8 mouse cellular contexts compared by ENCODE assay signal in the genomic region with DNA sequence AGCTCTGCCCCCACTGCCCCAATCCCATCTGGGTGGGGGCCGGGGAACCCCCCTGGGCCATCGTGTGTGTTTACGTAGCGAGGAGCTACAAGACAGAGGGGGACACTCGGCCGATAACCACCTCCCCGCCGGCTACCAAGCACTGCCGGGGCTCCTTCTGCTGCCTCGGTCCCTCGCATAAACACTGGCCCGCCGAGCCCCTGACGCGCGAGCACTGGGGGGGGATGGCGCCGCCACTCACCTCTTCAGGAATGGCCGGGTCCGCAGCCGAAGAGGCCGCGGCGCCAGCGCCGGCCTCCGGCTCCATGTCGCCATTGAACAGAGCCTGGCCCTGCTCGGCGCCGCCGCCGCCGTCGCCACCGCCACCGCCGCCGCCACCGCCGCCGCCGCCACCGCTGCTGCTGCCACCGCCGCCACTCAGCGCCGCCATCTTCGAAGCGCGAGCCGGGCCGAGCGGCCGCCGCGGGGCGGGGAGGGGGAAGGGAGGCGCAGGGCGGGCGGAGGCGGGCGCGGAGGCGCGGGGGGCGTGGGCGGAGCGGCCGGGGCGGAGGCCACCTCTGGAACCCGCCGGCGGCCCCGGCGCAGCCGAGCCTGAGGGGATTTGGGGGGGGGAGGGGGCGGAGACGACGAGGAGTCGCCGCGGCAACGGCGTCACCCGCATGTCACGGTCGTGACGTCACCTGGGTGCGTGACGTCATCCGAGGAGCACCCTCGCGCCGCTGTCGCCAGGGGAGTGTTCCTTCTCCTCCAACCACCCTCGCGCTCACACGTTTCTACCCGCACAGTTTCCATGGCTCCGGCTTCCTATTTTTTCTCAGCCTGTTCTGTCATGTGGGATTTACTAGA. TPM values are rescaled to one million over a fixed set of nuclear protein-coding genes. Genes with fewer than 3 reads are reported as not detected.
DNase-seq lines count a peak whose midpoint lies in the region; ATAC-seq and TF ChIP-seq lines count a peak whose summit lies in the region.

Gene Braf (minus strand): TSS at position 598 of the 846 bp plus-strand sequence.

- TF ChIP-seq EP300 in CH12.LX (IDR thresholded peaks at IDR 0.05; ENCODE audit: low read length) = no peak
- no peak for TF ChIP-seq EP300 in heart, postnatal 0 days (IDR thresholded peaks at IDR 0.05; ENCODE audit: low read depth)

- TF ChIP-seq POLR2A in CH12.LX (IDR thresholded peaks at IDR 0.05; ENCODE audit: low read depth, low read length) = no peak
- TF ChIP-seq POLR2A in testis, adult 2 months (IDR thresholded peaks at IDR 0.05; ENCODE audit: control insufficient read depth, low read depth, low read length) = peak; percentile 66; the same call in 1 of the 2 replicates

- TF ChIP-seq RAD21 in CH12.LX (IDR thresholded peaks at IDR 0.05; ENCODE audit: low read depth, low read length) = no peak

- H3K4me1 ChIP-seq in CH12.LX (ENCODE audit: control insufficient read depth in 1 of 2, insufficient read depth in 2 of 2) = peaks cover 8 to 45% of the 10 kb centered on the region in 2 experiments; a peak in 3 of 4 replicates
- H3K4me1 ChIP-seq in forebrain, embryonic 12.5 days = peaks cover 31% of the 10 kb centered on the region
- H3K4me1 ChIP-seq in heart, postnatal 0 days (ENCODE audit: control insufficient read depth, insufficient read depth) = peaks cover 27% of the 10 kb centered on the region
- H3K4me1 ChIP-seq in liver, embryonic 16.5 days (ENCODE audit: control insufficient read depth, low read depth, low read length) = peaks cover 8% of the 10 kb centered on the region
- peaks cover 35% of the 10 kb centered on the region for H3K4me1 ChIP-seq in neural tube, embryonic 13.5 days (replicated peaks)
- peaks cover 3% of the 10 kb centered on the region; the same call in 1 of the 2 replicates for H3K4me1 ChIP-seq in testis, adult 2 months (ENCODE audit: control insufficient read depth, insufficient read depth, low read length)

- in situ Hi-C loops in CH12.LX (cut with MboI; ENCODE audit: low pct_ligation_motif_present, low pct_unique_long_range_greater_than_20kb, low sequenced_read_pairs) = no loop called here

- H3K36me3 ChIP-seq in CH12.LX (replicated peaks in 1 of 2; ENCODE audit: control insufficient read depth in 1 of 2, insufficient read depth in 1 of 2, low read length in 1 of 2) = no peaks in the 10 kb centered on the region
- no peaks in the 10 kb centered on the region for H3K36me3 ChIP-seq in forebrain, embryonic 12.5 days (replicated peaks)
- no peaks in the 10 kb centered on the region for H3K36me3 ChIP-seq in heart, postnatal 0 days (replicated peaks; ENCODE audit: control insufficient read depth, insufficient read depth, low read length)
- no peaks in the 10 kb centered on the region for H3K36me3 ChIP-seq in liver, embryonic 16.5 days (ENCODE audit: control insufficient read depth, insufficient read depth)
- no peaks in the 10 kb centered on the region for H3K36me3 ChIP-seq in neural tube, embryonic 13.5 days
- H3K36me3 ChIP-seq in testis, adult 2 months (ENCODE audit: control insufficient read depth, insufficient read depth, low read length) = no peaks in the 10 kb centered on the region

- peak within 1 kb of the TSS; percentile 30; the same call in 1 of the 2 replicates for H3K27ac ChIP-seq in CH12.LX (ENCODE audit: insufficient read depth, low read depth)
- H3K27ac ChIP-seq in forebrain, embryonic 12.5 days = peak within 1 kb of the TSS; percentile 95
- H3K27ac ChIP-seq in heart, postnatal 0 days (ENCODE audit: low read depth) = peak within 1 kb of the TSS; percentile 95
- H3K27ac ChIP-seq in liver, embryonic 16.5 days (ENCODE audit: low read length) = peak within 1 kb of the TSS; percentile 89
- H3K27ac ChIP-seq in neural tube, embryonic 13.5 days (replicated peaks) = peak within 1 kb of the TSS; percentile 98
- peak within 1 kb of the TSS; percentile 81 for H3K27ac ChIP-seq in testis, adult 2 months (ENCODE audit: control insufficient read depth, insufficient read depth, low read depth, low read length)

- peaks cover 23% of the 10 kb centered on the region for H3K79me2 ChIP-seq in CH12.LX (replicated peaks; ENCODE audit: control insufficient read depth, extremely low read depth, insufficient read depth, poor library complexity, severe bottlenecking)

- ATAC-seq in forebrain, embryonic 12.5 days (ENCODE audit: low FRiP score) = peak; percentile 91
- peak; percentile 95 for ATAC-seq in heart, postnatal 0 days (ENCODE audit: insufficient read depth, low read depth)
- ATAC-seq in liver, embryonic 16.5 days (ENCODE audit: low read depth) = peak; percentile 87
- peak; percentile 92 for ATAC-seq in neural tube, embryonic 13.5 days (ENCODE audit: low read depth)

- H3K4me3 ChIP-seq in CH12.LX (replicated peaks in 1 of 3; ENCODE audit: low read depth in 2 of 3, low read length in 2 of 3, poor library complexity in 1 of 3) = peak within 1 kb of the TSS; percentile 77 to 97 (median 92)
- H3K4me3 ChIP-seq in forebrain, embryonic 12.5 days (replicated peaks) = peak within 1 kb of the TSS; percentile 91
- peak within 1 kb of the TSS; percentile 74 for H3K4me3 ChIP-seq in heart, postnatal 0 days (ENCODE audit: low read depth, low read length)
- peak within 1 kb of the TSS; percentile 76 for H3K4me3 ChIP-seq in liver, embryonic 16.5 days (ENCODE audit: low read depth, low read length)
- H3K4me3 ChIP-seq in neural tube, embryonic 13.5 days = peak within 1 kb of the TSS; percentile 96
- H3K4me3 ChIP-seq in testis, adult 2 months (ENCODE audit: control insufficient read depth, low read depth, low read length) = peak within 1 kb of the TSS; percentile 93

- dilution Hi-C loops in CH12.LX (cut with MboI; ENCODE audit: extremely low pct_ligation_motif_present, extremely low pct_unique_long_range_greater_than_20kb, low sequenced_read_pairs) = no loop called here

- no peak for TF ChIP-seq CTCF in CH12.LX (conservative IDR thresholded peaks at IDR 0.05 in 1 of 2, IDR thresholded peaks at IDR 0.05 in 1 of 2; ENCODE audit: low read depth in 2 of 2, low read length in 2 of 2)
- TF ChIP-seq CTCF in heart, postnatal 0 days (IDR thresholded peaks at IDR 0.05; ENCODE audit: low read depth) = peak; percentile 6; the same call in 1 of the 2 replicates
- TF ChIP-seq CTCF in testis, adult 2 months (IDR thresholded peaks at IDR 0.05; ENCODE audit: control insufficient read depth, insufficient read depth, insufficient replicate concordance, low read depth, low read length) = peak; percentile 12; the same call in 1 of the 2 replicates

- H3K9me3 ChIP-seq in CH12.LX (replicated peaks; ENCODE audit: low read length) = no peaks in the 10 kb centered on the region
- no peaks in the 10 kb centered on the region for H3K9me3 ChIP-seq in forebrain, embryonic 12.5 days
- H3K9me3 ChIP-seq in heart, postnatal 0 days (replicated peaks; ENCODE audit: control insufficient read depth, low read length) = no peaks in the 10 kb centered on the region
- H3K9me3 ChIP-seq in liver, embryonic 16.5 days (replicated peaks; ENCODE audit: control insufficient read depth, low read length) = no peaks in the 10 kb centered on the region
- no peaks in the 10 kb centered on the region for H3K9me3 ChIP-seq in neural tube, embryonic 13.5 days

- H3K27me3 ChIP-seq in CH12.LX (replicated peaks) = no peaks in the 10 kb centered on the region
- no peaks in the 10 kb centered on the region for H3K27me3 ChIP-seq in forebrain, embryonic 12.5 days
- no peaks in the 10 kb centered on the region for H3K27me3 ChIP-seq in heart, postnatal 0 days (ENCODE audit: control insufficient read depth, insufficient read depth, low read length)
- no peaks in the 10 kb centered on the region for H3K27me3 ChIP-seq in liver, embryonic 16.5 days (ENCODE audit: control insufficient read depth, insufficient read depth, low read depth, low read length)
- no peaks in the 10 kb centered on the region for H3K27me3 ChIP-seq in neural tube, embryonic 13.5 days
- no peaks in the 10 kb centered on the region for H3K27me3 ChIP-seq in testis, adult 2 months (ENCODE audit: control insufficient read depth, insufficient read depth, low read length)

- H3K9ac ChIP-seq in CH12.LX (ENCODE audit: insufficient read depth, low read depth) = peak within 1 kb of the TSS; percentile 61
- peak within 1 kb of the TSS; percentile 90 for H3K9ac ChIP-seq in forebrain, embryonic 12.5 days
- H3K9ac ChIP-seq in heart, postnatal 0 days (replicated peaks; ENCODE audit: low read depth, low read length) = peak within 1 kb of the TSS; percentile 88
- H3K9ac ChIP-seq in liver, embryonic 16.5 days (ENCODE audit: low read depth, low read length) = peak within 1 kb of the TSS; percentile 83
- H3K9ac ChIP-seq in neural tube, embryonic 13.5 days = peak within 1 kb of the TSS; percentile 98

- WGBS in forebrain, embryonic 12.5 days = under 1% methylated on average over 70 of the region's 101 CpGs
- under 1% methylated on average over 63 of the region's 101 CpGs for WGBS in heart, postnatal 0 days
- under 1% methylated on average over 41 of the region's 101 CpGs for WGBS in liver, embryonic 16.5 days (ENCODE audit: insufficient replicate concordance)
- under 1% methylated on average over 60 of the region's 101 CpGs for WGBS in neural tube, embryonic 13.5 days

- DNase-seq in CH12.LX (ENCODE audit: extremely low read depth) = peak; percentile 74
- DNase-seq in c-Kit-positive CD71-positive TER-119-negative erythroid progenitor cells, embryonic 14.5 days (ENCODE audit: low read depth) = peak; percentile 77
- peak; percentile 93 for DNase-seq in heart, postnatal 0 days (ENCODE audit: low spot score)
- DNase-seq in kidney, postnatal 4 days = peak; percentile 92 to 95

- peak within 1 kb of the TSS; percentile 92; the same call in 1 of the 2 replicates for H3K4me2 ChIP-seq in CH12.LX (ENCODE audit: insufficient read depth, low read depth, poor library complexity, severe bottlenecking)
- H3K4me2 ChIP-seq in forebrain, embryonic 12.5 days = peak within 1 kb of the TSS; percentile 83
- H3K4me2 ChIP-seq in heart, postnatal 0 days (ENCODE audit: low read depth, low read length) = peak within 1 kb of the TSS; percentile 87
- H3K4me2 ChIP-seq in liver, embryonic 16.5 days (ENCODE audit: low read depth, low read length) = peak within 1 kb of the TSS; percentile 94
- peak within 1 kb of the TSS; percentile 72 for H3K4me2 ChIP-seq in neural tube, embryonic 13.5 days

TF ChIP-seq in CH12.LX, 34 proteins besides CTCF, POLR2A, EP300 and RAD21 (continues in another document):
- TF ChIP-seq CHD2 (IDR thresholded peaks at IDR 0.05; ENCODE audit: low read length) (no peak; the same call in 1 of the 2 replicates), USF1 (IDR thresholded peaks at IDR 0.05; ENCODE audit: low read depth, low read length) (no peak)

RNA-seq across cellular contexts. Expression of gene Braf, which starts in this region (rescaled TPM):
- 9.7 and 9.8 TPM in 2 replicates for total RNA-seq in CH12.LX (2012; rRNA removed)
- total RNA-seq in CH12.LX (2014; rRNA removed) = 10.9 and 11.2 TPM in 2 replicates
- polyA plus RNA-seq in CH12.LX (2012; ENCODE audit: insufficient read length, low read depth) = 15.7 and 21.8 TPM in 2 replicates
- 24.9 and 27.1 TPM in 2 replicates for polyA plus RNA-seq in forebrain, embryonic 12.5 days (2016; fragmentation: Nextera tagmentation; extraction: Ambion mirVana)
- 11.6 and 22.9 TPM in 2 replicates for total RNA-seq in heart, postnatal 0 days (2014; rRNA removed; ENCODE audit: low replicate concordance)
- polyA plus RNA-seq in heart, postnatal 0 days (2015; fragmentation: Nextera tagmentation; extraction: Ambion mirVana) = 4.2 and 4.4 TPM in 2 replicates
- 5.6 TPM in 2 replicates for polyA plus RNA-seq in liver, embryonic 16.5 days (2015; fragmentation: Nextera tagmentation; extraction: Ambion mirVana)
- 24.9 and 25.3 TPM in 2 replicates for polyA plus RNA-seq in neural tube, embryonic 13.5 days (2015; fragmentation: Nextera tagmentation; extraction: Ambion mirVana)
- 49.2 and 49.5 TPM in 2 replicates for polyA plus RNA-seq in testis, adult 2 months (2012; rRNA removed)

Comparison
In these comparisons a context has a peak if more than half of its experiments do, and no peak if none do; other contexts are left out.
1. Peak in every context shown above with its lines: DNase-seq, ATAC-seq, H3K4me3 ChIP-seq and H3K27ac ChIP-seq.
2. H3K27ac ChIP-seq: peak in every context shown above with its lines; median percentile 98 in neural tube, embryonic 13.5 days; 95 in forebrain, embryonic 12.5 days; 95 in heart, postnatal 0 days; 89 in liver, embryonic 16.5 days; 81 in testis, adult 2 months; 30 in CH12.LX.
3. CTCF ChIP-seq: peak in heart, postnatal 0 days (single experiment) and testis, adult 2 months (single experiment); none in CH12.LX (0 of 2).